Mouse (Mus musculus): ENCODE results near the gene Olfr571. TPM values are rescaled to one million over a fixed set of nuclear protein-coding genes. Genes with fewer than 3 reads are reported as not detected.

Olfr571 gene
- not detected in 2 replicates for polyA plus RNA-seq (2015; fragmentation: Nextera tagmentation; extraction: Ambion mirVana)

GRCm38 (mm10) chr7:102917032-102917875 is at the start of gene Olfr571:
TSS of gene Olfr571 (minus strand) at chr7:102917536.

GRCm38 (mm10) chr7:102962360-102962759 is 45.0 kb upstream of the Olfr571 start, which contains the start of gene Olfr576:
TSS of gene Olfr576 (plus strand) at chr7:102962660.

GRCm38 (mm10) chr7:102958593-102958992 is 41.3 kb upstream of the Olfr571 start, which contains the start of gene Olfr575:
TSS of gene Olfr575 (minus strand) at chr7:102958775.

GRCm38 (mm10) chr7:102948167-102948566 is 30.8 kb upstream of the Olfr571 start, which contains the start of gene Olfr574:
TSS of gene Olfr574 (plus strand) at chr7:102948467.

GRCm38 (mm10) chr7:102942475-102942874 is 25.1 kb upstream of the Olfr571 start, which contains the start of gene Olfr573-ps1:
TSS of gene Olfr573-ps1 (minus strand) at chr7:102942575.

GRCm38 (mm10) chr7:102924109-102924508 is 6.8 kb upstream of the Olfr571 start, which contains the start of gene Olfr572:
TSS of gene Olfr572 (plus strand) at chr7:102924409.

GRCm38 (mm10) chr7:102890782-102891181 is 26.6 kb downstream of the Olfr571 start, which contains the start of gene Olfr569:
TSS of gene Olfr569 (minus strand) at chr7:102890882.

GRCm38 (mm10) chr7:102876822-102877221 is 40.5 kb downstream of the Olfr571 start, which contains the start of gene Olfr568:
TSS of gene Olfr568 (plus strand) at chr7:102877122.

GRCm38 (mm10) chr7:102858665-102859064 is 58.7 kb downstream of the Olfr571 start, which contains the start of gene Olfr566:
TSS of gene Olfr566 (minus strand) at chr7:102858765.

Other genes with a start within 250 kb of the Olfr571 start
- gene Trim68, start 230.2 kb downstream of the Olfr571 start, polyA plus RNA-seq (2015; fragmentation: Nextera tagmentation; extraction: Ambion mirVana) = 17.6 and 21.1 TPM in 2 replicates
- not detected in 2 replicates for gene Olfr557, start 221.6 kb downstream of the Olfr571 start, polyA plus RNA-seq (2015; fragmentation: Nextera tagmentation; extraction: Ambion mirVana)
- 0.28 and 0.49 TPM in 2 replicates for gene Olfr558, start 215.3 kb downstream of the Olfr571 start, polyA plus RNA-seq (2015; fragmentation: Nextera tagmentation; extraction: Ambion mirVana)
- not detected in 2 replicates for gene Olfr33, start 198.5 kb downstream of the Olfr571 start, polyA plus RNA-seq (2015; fragmentation: Nextera tagmentation; extraction: Ambion mirVana)
- gene Olfr559, start 190.0 kb downstream of the Olfr571 start, polyA plus RNA-seq (2015; fragmentation: Nextera tagmentation; extraction: Ambion mirVana) = not detected in 2 replicates
- 0.11 TPM in 1 of 2 replicates, not detected in the other for gene Olfr560, start 158.2 kb downstream of the Olfr571 start, polyA plus RNA-seq (2015; fragmentation: Nextera tagmentation; extraction: Ambion mirVana)
- 5.3 and 6.3 TPM in 2 replicates for gene Olfr78, start 158.1 kb downstream of the Olfr571 start, polyA plus RNA-seq (2015; fragmentation: Nextera tagmentation; extraction: Ambion mirVana)
- not detected in 2 replicates for gene Olfr561, start 146.3 kb downstream of the Olfr571 start, polyA plus RNA-seq (2015; fragmentation: Nextera tagmentation; extraction: Ambion mirVana)
- not detected in 2 replicates for gene Olfr564, start 114.1 kb downstream of the Olfr571 start, polyA plus RNA-seq (2015; fragmentation: Nextera tagmentation; extraction: Ambion mirVana)
- gene Olfr566, start 58.8 kb downstream of the Olfr571 start, polyA plus RNA-seq (2015; fragmentation: Nextera tagmentation; extraction: Ambion mirVana) = not detected in 2 replicates
- not detected in 2 replicates for gene Olfr568, start 40.4 kb downstream of the Olfr571 start, polyA plus RNA-seq (2015; fragmentation: Nextera tagmentation; extraction: Ambion mirVana)
- not detected in 2 replicates for gene Olfr569, start 26.7 kb downstream of the Olfr571 start, polyA plus RNA-seq (2015; fragmentation: Nextera tagmentation; extraction: Ambion mirVana)
- not detected in 2 replicates for gene Olfr570, start 23.0 kb downstream of the Olfr571 start, polyA plus RNA-seq (2015; fragmentation: Nextera tagmentation; extraction: Ambion mirVana)
- not detected in 2 replicates for gene Olfr572, start 6.9 kb upstream of the Olfr571 start, polyA plus RNA-seq (2015; fragmentation: Nextera tagmentation; extraction: Ambion mirVana)
- gene Olfr573-ps1, start 25.0 kb upstream of the Olfr571 start, polyA plus RNA-seq (2015; fragmentation: Nextera tagmentation; extraction: Ambion mirVana) = not detected in 2 replicates
- gene Olfr574, start 30.9 kb upstream of the Olfr571 start, polyA plus RNA-seq (2015; fragmentation: Nextera tagmentation; extraction: Ambion mirVana) = not detected in 2 replicates
- gene Olfr575, start 41.2 kb upstream of the Olfr571 start, polyA plus RNA-seq (2015; fragmentation: Nextera tagmentation; extraction: Ambion mirVana) = not detected in 2 replicates
- gene Olfr576, start 45.1 kb upstream of the Olfr571 start, polyA plus RNA-seq (2015; fragmentation: Nextera tagmentation; extraction: Ambion mirVana) = not detected in 2 replicates
- gene Olfr577, start 58.4 kb upstream of the Olfr571 start, polyA plus RNA-seq (2015; fragmentation: Nextera tagmentation; extraction: Ambion mirVana) = not detected in 2 replicates
- gene Olfr578, start 71.8 kb upstream of the Olfr571 start, polyA plus RNA-seq (2015; fragmentation: Nextera tagmentation; extraction: Ambion mirVana) = not detected in 2 replicates
- not detected in 2 replicates for gene Olfr582, start 120.5 kb upstream of the Olfr571 start, polyA plus RNA-seq (2015; fragmentation: Nextera tagmentation; extraction: Ambion mirVana)
- gene Olfr583, start 133.8 kb upstream of the Olfr571 start, polyA plus RNA-seq (2015; fragmentation: Nextera tagmentation; extraction: Ambion mirVana) = not detected in 2 replicates
- gene Olfr584, start 164.3 kb upstream of the Olfr571 start, polyA plus RNA-seq (2015; fragmentation: Nextera tagmentation; extraction: Ambion mirVana) = not detected in 2 replicates
- gene Olfr585, start 180.2 kb upstream of the Olfr571 start, polyA plus RNA-seq (2015; fragmentation: Nextera tagmentation; extraction: Ambion mirVana) = not detected in 2 replicates
- not detected in 2 replicates for gene Olfr586, start 208.1 kb upstream of the Olfr571 start, polyA plus RNA-seq (2015; fragmentation: Nextera tagmentation; extraction: Ambion mirVana)
- not detected in 2 replicates for gene Olfr588-ps1, start 223.3 kb upstream of the Olfr571 start, polyA plus RNA-seq (2015; fragmentation: Nextera tagmentation; extraction: Ambion mirVana)
- not detected in 2 replicates for gene Olfr589, start 238.8 kb upstream of the Olfr571 start, polyA plus RNA-seq (2015; fragmentation: Nextera tagmentation; extraction: Ambion mirVana)

All from urinary bladder, postnatal 0 days (tissue).